Mouse (Mus musculus): ENCODE data around the gene Myrfl. TPM values are rescaled to one million over a fixed set of nuclear protein-coding genes. Genes with fewer than 3 reads are reported as not detected.

Myrfl gene
- total and polyA plus RNA-seq, 2 experiments from 2014 or later = not detected

DNA sequence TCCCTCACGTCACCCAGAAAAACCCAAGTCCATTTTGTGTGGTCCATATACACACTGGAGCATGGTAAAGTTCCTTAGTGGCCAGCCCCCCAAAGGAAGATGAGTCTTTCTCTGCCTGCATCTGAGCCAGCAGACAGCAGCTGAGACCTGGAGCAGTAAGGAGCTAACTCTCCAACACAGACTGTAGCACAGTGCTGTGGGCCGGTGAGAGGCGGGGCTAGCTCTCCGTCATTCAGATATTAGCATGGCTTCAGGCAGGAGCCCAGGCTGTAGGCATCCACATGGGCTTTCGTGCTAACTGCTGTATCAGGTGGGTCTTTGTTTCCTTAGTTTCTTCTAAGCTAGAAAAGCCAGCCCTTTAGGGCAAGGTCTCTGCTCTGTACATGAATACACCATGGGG is 6.1 kb downstream of the Myrfl start:
- no peak for TF ChIP-seq CTCF (IDR thresholded peaks at IDR 0.05; ENCODE audit: low read depth)
- ATAC-seq (no peak; the same call in 1 of the 2 replicates), DNase-seq (no peak)
- H3K27me3 ChIP-seq (ENCODE audit: insufficient read depth, low read length) = no peaks in the 10 kb centered on the region
- H3K9ac ChIP-seq = no peak overlapping the region
- H3K4me1 ChIP-seq (ENCODE audit: insufficient read depth) = no peaks in the 10 kb centered on the region
- H3K36me3 ChIP-seq (ENCODE audit: insufficient read depth) = no peaks in the 10 kb centered on the region
- H3K4me2 ChIP-seq (ENCODE audit: low read depth) = no peak overlapping the region
- 44% methylated on average over 5 of the region's 5 CpGs for WGBS
- no peak overlapping the region for H3K27ac ChIP-seq (ENCODE audit: low read depth, low read length)
- H3K4me3 ChIP-seq (ENCODE audit: low read depth, low read length) = no peak overlapping the region
- no peaks in the 10 kb centered on the region for H3K9me3 ChIP-seq (ENCODE audit: low read length)

DNA sequence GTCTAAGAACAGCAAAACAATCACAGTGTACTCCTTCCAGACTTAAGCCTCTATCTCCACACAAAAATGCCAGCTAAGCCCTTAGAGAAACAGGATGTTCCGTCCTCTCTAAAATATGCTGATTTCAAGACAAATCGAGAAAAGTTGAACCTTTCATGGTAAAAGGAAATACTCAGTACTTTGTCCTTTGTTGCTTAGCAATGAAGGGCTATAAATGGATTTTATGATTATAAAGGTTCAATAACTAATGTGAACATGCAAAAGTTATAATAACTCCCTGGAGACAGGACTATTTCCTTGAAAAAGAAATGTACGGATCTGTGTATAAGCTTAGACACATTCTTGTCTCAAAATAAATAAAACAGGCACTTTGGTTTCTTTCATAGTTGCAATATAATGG is 12.2 kb downstream of the Myrfl start:
- Histone ChIP-seq H3K36me3 (ENCODE audit: insufficient read depth) (no peaks in the 10 kb centered on the region), H3K9ac (no peak overlapping the region), H3K4me1 (ENCODE audit: insufficient read depth) (no peaks in the 10 kb centered on the region), H3K4me3 (ENCODE audit: low read depth, low read length) (no peak overlapping the region), H3K4me2 (ENCODE audit: low read depth) (no peak overlapping the region), H3K9me3 (ENCODE audit: low read length) (no peaks in the 10 kb centered on the region), H3K27ac (ENCODE audit: low read depth, low read length) (no peak overlapping the region), H3K27me3 (ENCODE audit: insufficient read depth, low read length) (no peaks in the 10 kb centered on the region)
- ATAC-seq = no peak
- no peak for TF ChIP-seq CTCF (IDR thresholded peaks at IDR 0.05; ENCODE audit: low read depth)
- 82% methylated on average over 3 of the region's 3 CpGs for WGBS
- DNase-seq = no peak

DNA sequence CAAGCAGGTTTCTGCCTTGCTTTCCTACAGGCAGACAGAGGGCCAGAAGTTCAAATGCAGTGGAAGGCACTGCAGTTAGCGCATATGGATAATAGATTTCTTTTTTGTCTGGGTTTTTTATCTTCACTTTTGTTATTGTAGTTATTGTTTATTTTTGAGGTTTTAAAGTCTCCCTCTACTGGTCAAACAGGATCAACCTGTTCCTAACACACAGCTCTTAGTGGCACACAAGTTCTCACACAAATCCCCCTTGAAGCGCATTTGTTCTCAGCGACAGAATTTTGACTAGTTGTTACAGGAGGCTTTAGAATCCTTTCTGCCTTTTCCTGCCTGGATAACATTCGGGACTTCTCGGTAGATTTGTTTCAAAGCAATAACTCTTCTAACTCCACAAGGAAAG is 13.2 kb downstream of the Myrfl start:
- no peaks in the 10 kb centered on the region for H3K36me3 ChIP-seq (ENCODE audit: insufficient read depth)
- no peaks in the 10 kb centered on the region for H3K27me3 ChIP-seq (ENCODE audit: insufficient read depth, low read length)
- 67% methylated on average over 5 of the region's 5 CpGs for WGBS
- no peak overlapping the region for H3K4me2 ChIP-seq (ENCODE audit: low read depth)
- no peak for ATAC-seq
- no peak for TF ChIP-seq CTCF (IDR thresholded peaks at IDR 0.05; ENCODE audit: low read depth)
- H3K9ac ChIP-seq = no peak overlapping the region
- H3K9me3 ChIP-seq (ENCODE audit: low read length) = no peaks in the 10 kb centered on the region
- no peak overlapping the region for H3K27ac ChIP-seq (ENCODE audit: low read depth, low read length)
- DNase-seq = no peak
- no peaks in the 10 kb centered on the region for H3K4me1 ChIP-seq (ENCODE audit: insufficient read depth)
- no peak overlapping the region for H3K4me3 ChIP-seq (ENCODE audit: low read depth, low read length)

DNA sequence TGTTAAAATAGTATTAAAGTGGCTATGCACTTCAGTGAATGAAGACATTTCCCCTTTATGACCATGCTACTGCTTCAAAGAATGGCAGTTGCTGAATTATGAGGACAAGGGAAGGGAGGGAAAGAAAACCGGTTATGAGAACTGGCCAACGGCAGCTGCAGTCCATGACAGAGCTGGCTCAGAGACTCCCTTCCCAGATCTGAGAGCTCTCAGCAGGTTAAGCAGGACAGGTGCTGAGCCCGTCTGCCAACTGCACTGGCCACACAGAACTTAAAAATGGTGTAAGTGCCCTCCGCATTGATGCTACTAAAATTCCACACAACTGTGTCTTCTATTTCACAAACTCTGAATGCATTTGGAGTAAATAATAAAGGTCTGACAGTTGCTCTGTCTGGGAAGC is 19.3 kb downstream of the Myrfl start:
- 84% methylated on average over 4 of the region's 4 CpGs for WGBS

DNA sequence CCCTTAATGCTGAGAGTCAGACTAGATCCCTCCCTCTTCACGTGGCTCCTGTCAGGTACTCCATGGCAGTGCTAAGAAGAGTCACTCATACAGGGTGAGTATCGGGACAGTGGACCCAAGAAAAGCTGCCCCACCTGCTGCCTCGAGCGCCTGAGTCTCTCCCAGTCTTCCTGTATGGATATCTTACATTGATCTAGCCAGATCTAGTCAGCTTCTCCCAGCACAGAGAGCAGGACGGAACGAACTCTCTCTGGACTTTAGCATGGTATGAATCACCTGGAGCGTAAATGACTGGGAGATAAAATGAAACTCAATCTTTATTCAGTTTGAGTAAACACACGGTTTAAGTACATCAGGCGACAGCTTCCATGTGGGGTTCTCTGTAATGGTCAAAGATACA is 22.2 kb downstream of the Myrfl start:
- no peaks in the 10 kb centered on the region for H3K9me3 ChIP-seq (ENCODE audit: low read length)
- no peaks in the 10 kb centered on the region for H3K27me3 ChIP-seq (ENCODE audit: insufficient read depth, low read length)
- no peak overlapping the region for H3K4me3 ChIP-seq (ENCODE audit: low read depth, low read length)
- H3K4me2 ChIP-seq (ENCODE audit: low read depth) = no peak overlapping the region
- no peak for TF ChIP-seq CTCF (IDR thresholded peaks at IDR 0.05; ENCODE audit: low read depth)
- DNase-seq (no peak), ATAC-seq (no peak)
- no peaks in the 10 kb centered on the region for H3K36me3 ChIP-seq (ENCODE audit: insufficient read depth)
- H3K9ac ChIP-seq = no peak overlapping the region
- WGBS = 88% methylated on average over 9 of the region's 9 CpGs
- no peak overlapping the region for H3K27ac ChIP-seq (ENCODE audit: low read depth, low read length)
- 0 out of 2 replicates have a peak, but pooled peaks cover 3% of the 10 kb centered on the region for H3K4me1 ChIP-seq (ENCODE audit: insufficient read depth)

More for the DNA sequence above, 19.3 kb downstream of the Myrfl start:
- no peak for TF ChIP-seq CTCF (IDR thresholded peaks at IDR 0.05; ENCODE audit: low read depth)
- no peaks in the 10 kb centered on the region for H3K27me3 ChIP-seq (ENCODE audit: insufficient read depth, low read length)
- ATAC-seq (no peak), DNase-seq (no peak)
- H3K4me1 ChIP-seq (ENCODE audit: insufficient read depth) = no peaks in the 10 kb centered on the region
- no peaks in the 10 kb centered on the region for H3K9me3 ChIP-seq (ENCODE audit: low read length)
- H3K4me3 ChIP-seq (ENCODE audit: low read depth, low read length) = no peak overlapping the region
- no peak overlapping the region for H3K9ac ChIP-seq
- no peak overlapping the region for H3K4me2 ChIP-seq (ENCODE audit: low read depth)
- no peaks in the 10 kb centered on the region for H3K36me3 ChIP-seq (ENCODE audit: insufficient read depth)
- H3K27ac ChIP-seq (ENCODE audit: low read depth, low read length) = no peak overlapping the region

DNA sequence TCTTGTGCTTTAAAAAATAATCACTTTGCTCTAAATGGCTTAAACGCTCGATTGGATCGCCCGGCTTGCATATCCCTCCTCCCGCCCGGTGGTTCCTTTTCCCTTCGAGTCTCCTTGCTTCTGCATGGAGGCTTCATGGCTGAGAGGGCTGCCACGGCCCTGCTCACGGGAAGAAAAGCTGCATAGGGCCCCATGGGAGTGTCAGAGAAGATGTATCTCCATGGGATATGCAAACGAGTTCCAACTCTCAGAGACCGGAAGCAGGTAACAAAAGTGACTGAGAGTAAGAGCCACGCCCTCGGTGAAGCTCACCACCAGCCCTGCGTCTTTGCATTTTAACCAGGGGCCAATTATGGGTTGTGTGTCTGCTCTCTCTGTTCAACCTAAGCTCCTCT is 24.7 kb downstream of the Myrfl start:
- H3K4me2 ChIP-seq (ENCODE audit: low read depth) = no peak overlapping the region

DNA sequence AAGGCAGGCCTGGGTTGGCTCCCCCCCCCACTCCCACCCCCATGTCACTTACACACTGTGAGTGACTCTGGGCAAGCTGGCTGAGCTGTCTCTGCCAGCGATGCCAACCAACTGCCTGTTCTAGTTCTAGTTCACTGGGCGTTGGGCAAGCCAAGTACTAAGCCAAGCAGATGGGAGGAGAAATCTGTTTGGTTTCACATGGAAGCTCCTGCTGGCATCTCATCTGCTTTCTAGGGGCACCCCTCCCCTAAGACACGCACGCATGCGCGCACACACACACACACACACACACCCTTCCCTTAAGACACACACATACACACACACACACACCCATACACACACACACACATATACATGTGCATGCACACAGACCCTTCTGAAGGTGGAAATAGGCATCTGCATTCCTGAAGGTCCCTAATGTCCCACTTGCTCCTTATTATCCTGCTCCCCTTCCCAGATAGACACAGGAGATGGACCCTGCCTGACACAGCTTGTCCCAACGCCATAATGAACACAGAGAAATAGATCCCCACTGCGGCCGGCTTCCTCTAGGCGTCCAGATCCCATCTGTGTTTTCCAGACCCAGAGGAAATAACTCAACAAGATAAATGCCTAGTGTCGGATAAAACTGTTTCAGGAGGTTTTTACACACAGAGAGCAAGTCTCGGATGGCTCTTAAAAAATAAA is 25.2 kb downstream of the Myrfl start:
- 74% methylated on average over 12 of the region's 12 CpGs for WGBS
- no peaks in the 10 kb centered on the region for H3K9me3 ChIP-seq (ENCODE audit: low read length)
- H3K4me2 ChIP-seq (ENCODE audit: low read depth) = no peak overlapping the region
- no peaks in the 10 kb centered on the region for H3K36me3 ChIP-seq (ENCODE audit: insufficient read depth)
- no peak for TF ChIP-seq CTCF (IDR thresholded peaks at IDR 0.05; ENCODE audit: low read depth)
- ATAC-seq (peak; percentile 94), DNase-seq (peak; percentile 79)
- no peak overlapping the region for H3K9ac ChIP-seq
- no peaks in the 10 kb centered on the region for H3K27me3 ChIP-seq (ENCODE audit: insufficient read depth, low read length)
- 0 out of 2 replicates have a peak, but pooled peaks cover 3% of the 10 kb centered on the region for H3K4me1 ChIP-seq (ENCODE audit: insufficient read depth)
- no peak overlapping the region for H3K27ac ChIP-seq (ENCODE audit: low read depth, low read length)
- no peak overlapping the region for H3K4me3 ChIP-seq (ENCODE audit: low read depth, low read length)

More for the DNA sequence above, 24.7 kb downstream of the Myrfl start:
- Histone ChIP-seq H3K36me3 (ENCODE audit: insufficient read depth) (no peaks in the 10 kb centered on the region), H3K27ac (ENCODE audit: low read depth, low read length) (no peak overlapping the region), H3K9me3 (ENCODE audit: low read length) (no peaks in the 10 kb centered on the region), H3K27me3 (ENCODE audit: insufficient read depth, low read length) (no peaks in the 10 kb centered on the region), H3K4me3 (ENCODE audit: low read depth, low read length) (no peak overlapping the region), H3K9ac (no peak overlapping the region), H3K4me1 (ENCODE audit: insufficient read depth) (0 out of 2 replicates have a peak, but pooled peaks cover 3% of the 10 kb centered on the region)
- DNase-seq = no peak
- WGBS = 82% methylated on average over 14 of the region's 14 CpGs
- no peak for TF ChIP-seq CTCF (IDR thresholded peaks at IDR 0.05; ENCODE audit: low read depth)
- ATAC-seq = no peak

Measured in forebrain, postnatal 0 days (tissue).